Mouse (Mus musculus): ENCODE data around the gene Psmd9.

GRCm38 (mm10) chr5:123141555-123142160, 27.6 kb upstream of the Psmd9 start:
- TF ChIP-seq CTCF (IDR thresholded peaks at IDR 0.05; ENCODE audit: control insufficient read depth, insufficient read depth, low read length) (no peak), POLR2A (IDR thresholded peaks at IDR 0.05; ENCODE audit: borderline replicate concordance, control insufficient read depth, low read depth, low read length) (no peak)
